Mouse (Mus musculus) heart, postnatal 0 days (tissue): ENCODE results near the gene Gm5741.

Source experiments
- CTCF ChIP-seq: IDR thresholded peaks from 2 replicates; pipeline ENCODE4 v1.5.1; 2016; ENCODE audit warnings: antibody characterized with exemption, control low read depth, low read depth
- EP300 ChIP-seq: IDR thresholded peaks from 2 replicates; pipeline ENCODE4 v1.6.1; 2016; ENCODE audit warnings: antibody characterized with exemption, low read depth

DNA sequence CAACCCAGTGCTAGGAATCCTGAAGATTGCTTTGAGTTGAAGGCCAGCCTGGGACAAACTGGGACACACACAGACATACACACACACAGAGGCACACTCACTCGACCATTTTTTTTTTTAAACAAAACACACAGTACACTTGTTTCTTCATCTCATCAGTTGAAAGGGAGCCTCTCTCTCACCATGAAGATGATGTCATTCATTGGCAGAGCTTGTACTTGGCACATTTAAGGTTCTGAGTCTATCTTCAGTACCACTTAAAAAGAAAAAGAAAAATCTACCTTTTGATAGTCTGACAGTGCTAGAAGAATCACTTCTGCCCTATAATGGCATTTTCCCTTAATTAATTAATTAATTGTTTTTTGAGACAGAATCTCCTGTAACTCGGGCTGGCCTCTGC is 21.0 kb upstream of the Gm5741 start:
- TF ChIP-seq CTCF, result no peak
- no peak for TF ChIP-seq EP300
